Mouse (Mus musculus): ENCODE data around the gene Atxn7l1. TPM values are rescaled to one million over a fixed set of nuclear protein-coding genes. Genes with fewer than 3 reads are reported as not detected.

Atxn7l1 gene
- polyA plus RNA-seq, 1 experiment from 2014 or later, result 18.6 TPM

DNA sequence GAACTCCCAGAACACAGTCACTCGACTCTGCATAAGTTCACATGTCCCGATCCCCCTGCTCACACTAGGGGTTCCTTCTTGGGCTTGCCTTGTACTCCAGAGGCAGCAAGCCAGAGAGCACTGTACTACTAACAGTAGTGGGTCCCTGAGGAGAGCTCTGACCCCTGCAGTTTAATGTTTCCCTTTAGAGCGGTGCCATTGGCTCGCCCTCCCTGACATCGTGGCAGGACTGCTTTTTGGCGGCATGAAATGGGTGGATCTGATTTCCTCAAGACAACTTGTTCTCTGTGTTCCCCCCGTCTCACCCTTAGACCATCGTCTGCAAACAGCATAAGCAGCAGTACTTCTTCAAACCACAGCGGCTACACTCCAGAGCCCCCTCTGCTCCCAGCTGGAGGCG lies 210.9 kb downstream of the Atxn7l1 start:
- 0 out of 2 replicates have a peak, but pooled peaks cover 3% of the 10 kb centered on the region for H3K4me1 ChIP-seq (replicated peaks)
- peaks cover 15% of the 10 kb centered on the region for H3K36me3 ChIP-seq
- H3K27me3 ChIP-seq, result no peaks in the 10 kb centered on the region
- H3K4me3 ChIP-seq (replicated peaks), result no peak overlapping the region
- no peaks in the 10 kb centered on the region for H3K9me3 ChIP-seq
- ATAC-seq, result no peak
- H3K27ac ChIP-seq, result no peak overlapping the region
- H3K9ac ChIP-seq (replicated peaks), result no peak overlapping the region
- WGBS, result 95% methylated on average over 10 of the region's 10 CpGs
- no peak overlapping the region for H3K4me2 ChIP-seq (replicated peaks)

GRCm38 (mm10) chr12:33359209-33359608 lies 211.7 kb downstream of the Atxn7l1 start:
- H3K36me3 ChIP-seq, result peaks cover 15% of the 10 kb centered on the region
- no peaks in the 10 kb centered on the region for H3K9me3 ChIP-seq
- H3K4me3 ChIP-seq (replicated peaks), result no peak overlapping the region
- no peaks in the 10 kb centered on the region for H3K27me3 ChIP-seq
- H3K4me2 ChIP-seq (replicated peaks), result no peak overlapping the region
- no peak overlapping the region for H3K27ac ChIP-seq
- ATAC-seq, result no peak
- H3K4me1 ChIP-seq (replicated peaks), result 0 out of 2 replicates have a peak, but pooled peaks cover 3% of the 10 kb centered on the region
- WGBS, result 94% methylated on average over 7 of the region's 7 CpGs
- H3K9ac ChIP-seq (replicated peaks), result no peak overlapping the region

DNA sequence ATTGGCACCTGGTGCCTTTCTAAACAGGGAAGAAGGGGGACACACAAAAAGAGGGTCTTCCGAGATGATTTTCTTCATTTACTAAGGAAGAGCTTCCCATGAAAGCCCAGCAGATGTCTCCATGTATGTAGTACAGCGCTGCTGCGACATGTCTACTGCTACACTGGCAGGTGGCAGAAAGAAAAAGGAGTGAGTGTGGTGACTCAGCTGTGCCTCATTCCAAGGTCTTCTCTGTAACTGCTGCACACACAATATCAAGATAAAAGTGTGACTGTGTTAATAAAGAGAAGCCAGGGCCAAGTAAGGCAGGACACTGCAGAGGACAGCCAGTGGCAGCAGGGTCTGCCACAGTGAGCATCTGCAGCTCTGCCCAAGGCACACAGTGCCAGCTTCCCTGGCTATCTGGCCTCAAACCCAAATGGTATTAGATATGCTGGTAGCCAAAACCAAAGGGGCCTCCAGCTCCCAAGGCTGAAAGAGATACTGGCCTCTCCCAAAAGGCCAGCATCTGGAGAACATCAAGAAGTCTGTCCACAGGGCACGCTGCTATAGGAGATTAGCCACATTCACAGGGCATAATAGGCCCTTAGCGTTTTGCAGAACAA lies 212.5 kb downstream of the Atxn7l1 start:
- ATAC-seq, result no peak
- 89% methylated on average over 5 of the region's 5 CpGs for WGBS
- H3K36me3 ChIP-seq, result peaks cover 15% of the 10 kb centered on the region
- H3K9ac ChIP-seq (replicated peaks), result no peak overlapping the region
- no peaks in the 10 kb centered on the region for H3K9me3 ChIP-seq
- H3K4me3 ChIP-seq (replicated peaks), result no peak overlapping the region
- H3K4me2 ChIP-seq (replicated peaks), result no peak overlapping the region
- peak overlapping the region; percentile 19; the same call in 1 of the 2 replicates for H3K27ac ChIP-seq
- no peaks in the 10 kb centered on the region for H3K27me3 ChIP-seq
- H3K4me1 ChIP-seq (replicated peaks), result 0 out of 2 replicates have a peak, but pooled peaks cover 3% of the 10 kb centered on the region

GRCm38 (mm10) chr12:33360729-33361128 lies 213.2 kb downstream of the Atxn7l1 start:
- peaks cover 15% of the 10 kb centered on the region for H3K36me3 ChIP-seq
- H3K4me2 ChIP-seq (replicated peaks), result no peak overlapping the region
- ATAC-seq, result no peak
- no peak overlapping the region for H3K9ac ChIP-seq (replicated peaks)
- 0 out of 2 replicates have a peak, but pooled peaks cover 3% of the 10 kb centered on the region for H3K4me1 ChIP-seq (replicated peaks)
- no peak overlapping the region for H3K4me3 ChIP-seq (replicated peaks)
- no peaks in the 10 kb centered on the region for H3K9me3 ChIP-seq
- H3K27ac ChIP-seq, result no peak overlapping the region
- H3K27me3 ChIP-seq, result no peaks in the 10 kb centered on the region
- 73% methylated on average over 6 of the region's 6 CpGs for WGBS

DNA sequence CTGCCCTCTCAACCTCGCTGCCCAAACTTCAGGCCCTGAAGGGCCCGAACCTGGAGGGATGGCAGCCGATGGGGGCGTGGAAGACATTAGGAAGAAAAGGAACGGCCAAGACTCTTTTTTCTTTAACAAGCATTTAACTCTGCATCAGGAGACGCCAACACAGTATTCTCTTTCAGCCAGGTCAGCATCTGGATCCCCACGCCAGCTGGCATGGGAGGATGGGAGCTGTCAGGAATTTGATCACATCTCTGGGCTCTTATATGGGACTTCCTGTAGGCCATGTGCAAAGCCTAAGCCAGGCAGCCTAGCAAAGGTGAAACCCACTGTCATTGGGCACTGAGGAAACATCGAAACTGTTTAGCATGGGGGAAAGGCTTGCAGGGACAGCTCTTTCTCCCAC lies 217.0 kb downstream of the Atxn7l1 start:
- WGBS, result 91% methylated on average over 8 of the region's 8 CpGs

GRCm38 (mm10) chr12:33365133-33365532 lies 217.6 kb downstream of the Atxn7l1 start:
- no peak overlapping the region for H3K27ac ChIP-seq
- H3K9me3 ChIP-seq, result no peaks in the 10 kb centered on the region
- H3K4me1 ChIP-seq (replicated peaks), result 0 out of 2 replicates have a peak, but pooled peaks cover under 1% of the 10 kb centered on the region
- no peaks in the 10 kb centered on the region for H3K27me3 ChIP-seq
- WGBS, result 82% methylated on average over 8 of the region's 8 CpGs
- no peak overlapping the region for H3K4me2 ChIP-seq (replicated peaks)
- no peak overlapping the region for H3K4me3 ChIP-seq (replicated peaks)
- H3K9ac ChIP-seq (replicated peaks), result no peak overlapping the region
- ATAC-seq, result no peak
- H3K36me3 ChIP-seq, result peaks cover 20% of the 10 kb centered on the region

More for the DNA sequence above, 217.0 kb downstream of the Atxn7l1 start:
- Histone ChIP-seq H3K4me1 (replicated peaks) (0 out of 2 replicates have a peak, but pooled peaks cover 3% of the 10 kb centered on the region), H3K27me3 (no peaks in the 10 kb centered on the region), H3K4me3 (replicated peaks) (no peak overlapping the region), H3K9ac (replicated peaks) (no peak overlapping the region), H3K36me3 (peaks cover 26% of the 10 kb centered on the region), H3K4me2 (replicated peaks) (no peak overlapping the region), H3K9me3 (no peaks in the 10 kb centered on the region), H3K27ac (no peak overlapping the region)
- no peak for ATAC-seq

GRCm38 (mm10) chr12:33369555-33369954 lies 222.1 kb downstream of the Atxn7l1 start:
- Histone ChIP-seq H3K4me3 (replicated peaks) (no peak overlapping the region), H3K4me1 (replicated peaks) (no peaks in the 10 kb centered on the region), H3K9me3 (no peaks in the 10 kb centered on the region), H3K27me3 (no peaks in the 10 kb centered on the region), H3K36me3 (peaks cover 21% of the 10 kb centered on the region), H3K27ac (no peak overlapping the region), H3K4me2 (replicated peaks) (no peak overlapping the region), H3K9ac (replicated peaks) (no peak overlapping the region)
- WGBS, result 91% methylated on average over 3 of the region's 3 CpGs
- no peak for ATAC-seq

DNA sequence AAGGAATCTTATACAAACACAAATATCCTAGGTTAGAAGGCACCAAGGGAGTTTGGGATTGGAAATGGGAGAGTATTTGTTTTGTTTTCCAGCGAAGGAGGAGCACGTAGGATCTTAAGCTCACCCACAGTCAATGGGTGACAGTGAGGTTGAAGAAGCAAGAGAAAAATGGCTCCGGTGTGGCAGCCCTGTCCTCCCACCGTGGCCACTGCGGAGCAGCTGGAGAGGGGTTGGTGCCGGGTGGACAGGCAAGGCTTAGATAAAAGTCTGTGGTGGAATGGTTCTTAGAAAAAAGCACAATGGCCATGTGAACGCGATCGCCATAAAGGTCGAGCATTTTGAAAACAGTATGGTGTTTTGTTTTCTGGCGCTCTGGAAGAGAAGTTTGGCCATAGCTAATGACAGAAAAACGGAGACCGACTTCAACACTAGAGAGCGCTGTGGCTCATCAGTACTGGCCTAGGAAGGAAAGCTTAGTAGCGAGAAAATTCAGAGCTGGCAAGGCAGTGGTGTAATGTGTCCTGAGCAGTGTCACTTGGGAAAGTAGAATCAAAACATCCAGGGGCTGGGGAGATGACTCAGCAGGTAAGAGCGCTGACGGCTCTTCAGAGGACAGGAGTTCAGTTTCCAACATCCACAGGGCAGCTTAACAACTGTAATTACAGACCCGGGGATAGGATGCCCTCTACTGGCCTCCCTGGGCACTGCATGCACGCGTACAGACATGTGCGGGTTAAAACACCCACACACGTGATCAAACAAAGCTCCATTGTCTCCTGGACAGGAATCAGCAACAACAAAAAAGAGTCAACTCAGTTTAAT lies 232.3 kb downstream of the Atxn7l1 start:
- Histone ChIP-seq H3K36me3 (no peaks in the 10 kb centered on the region), H3K27me3 (no peaks in the 10 kb centered on the region), H3K4me1 (replicated peaks) (peaks cover 6% of the 10 kb centered on the region; the same call in 1 of the 2 replicates), H3K27ac (no peak overlapping the region), H3K9me3 (no peaks in the 10 kb centered on the region), H3K4me3 (replicated peaks) (no peak overlapping the region; the same call in 1 of the 2 replicates), H3K9ac (replicated peaks) (no peak overlapping the region), H3K4me2 (replicated peaks) (peak overlapping the region; percentile 40)
- WGBS, result 22% methylated on average over 22 of the region's 22 CpGs
- ATAC-seq, result peak; percentile 90

DNA sequence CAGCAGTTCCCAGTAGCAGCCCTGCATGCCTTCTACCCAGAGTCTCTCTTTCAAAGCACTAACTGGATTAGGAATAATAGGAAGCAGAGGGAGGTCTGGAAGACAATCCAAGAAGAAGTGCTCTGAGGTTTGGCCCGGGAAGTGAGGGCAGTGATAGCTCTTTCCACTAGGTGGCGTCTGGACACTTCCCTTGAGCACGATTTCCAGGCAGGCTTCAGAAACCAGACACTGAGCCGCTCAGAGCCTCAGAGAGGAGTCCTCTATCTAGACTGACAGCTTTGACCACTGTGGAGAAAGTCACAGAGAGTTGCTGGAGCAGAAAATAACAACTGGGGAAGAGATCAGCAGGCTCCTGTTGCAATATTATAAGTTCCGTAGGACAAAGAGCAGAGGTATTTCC lies 241.3 kb downstream of the Atxn7l1 start:
- WGBS, result 5% methylated on average over 5 of the region's 5 CpGs
- no peak overlapping the region for H3K27ac ChIP-seq
- H3K9ac ChIP-seq (replicated peaks), result no peak overlapping the region
- no peak overlapping the region for H3K4me2 ChIP-seq (replicated peaks)
- no peaks in the 10 kb centered on the region for H3K9me3 ChIP-seq
- H3K4me3 ChIP-seq (replicated peaks), result no peak overlapping the region
- H3K4me1 ChIP-seq (replicated peaks), result no peaks in the 10 kb centered on the region
- no peaks in the 10 kb centered on the region for H3K36me3 ChIP-seq
- no peaks in the 10 kb centered on the region for H3K27me3 ChIP-seq
- ATAC-seq, result peak; percentile 78

- H3K9ac ChIP-seq (replicated peaks), result no peak overlapping the region
- no peaks in the 10 kb centered on the region for H3K36me3 ChIP-seq
- H3K4me2 ChIP-seq (replicated peaks), result no peak overlapping the region
- 76% methylated on average over 2 of the region's 2 CpGs for WGBS
- H3K27me3 ChIP-seq, result no peaks in the 10 kb centered on the region
- H3K4me3 ChIP-seq (replicated peaks), result no peak overlapping the region
- peaks cover 12% of the 10 kb centered on the region for H3K4me1 ChIP-seq (replicated peaks)
- ATAC-seq, result no peak
- no peaks in the 10 kb centered on the region for H3K9me3 ChIP-seq
- H3K27ac ChIP-seq, result no peak overlapping the region
These were observed 243.5 kb downstream of the Atxn7l1 start for GRCm38 (mm10) chr12:33390844-33391560.

DNA sequence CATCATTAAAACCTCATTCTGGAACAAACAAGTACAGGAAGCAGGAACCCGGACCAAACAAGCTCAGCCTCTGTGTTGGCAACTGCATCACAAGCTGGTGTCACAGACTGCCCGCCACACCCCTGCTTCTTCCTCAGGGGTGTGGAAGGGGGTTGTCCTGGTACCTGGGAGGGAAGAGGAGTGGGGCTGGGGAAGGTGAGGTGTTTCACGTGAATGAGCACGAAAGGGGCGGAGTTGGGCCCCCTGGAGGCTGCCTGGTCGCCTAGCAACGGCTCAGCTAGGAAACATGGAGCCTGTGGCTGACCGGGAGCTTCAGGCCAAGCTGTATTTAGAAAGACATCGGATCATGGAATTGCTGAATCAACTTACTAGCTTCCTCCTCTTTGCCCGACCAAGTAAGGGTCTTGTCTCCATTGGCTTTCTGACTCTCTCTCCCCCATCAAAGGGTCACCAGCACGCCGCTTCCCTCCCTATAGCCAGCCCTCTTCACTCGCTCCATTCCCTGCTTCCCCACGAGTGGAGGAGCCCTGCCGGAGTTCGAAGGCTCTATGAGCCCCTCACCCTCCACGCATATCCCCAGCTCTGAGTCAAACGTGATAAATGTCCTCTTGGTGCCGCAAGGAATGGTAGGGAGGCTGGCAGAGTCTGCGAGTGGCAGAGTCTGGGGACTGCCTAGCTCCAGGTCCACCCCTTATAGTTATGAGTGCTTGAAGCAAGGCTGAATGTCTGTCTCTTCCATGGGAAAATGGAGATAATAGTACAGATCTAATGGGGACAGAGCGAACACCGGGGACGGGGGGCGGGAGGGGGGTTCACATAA lies 247.5 kb downstream of the Atxn7l1 start, which contains the start of gene Efcab10:
Gene Efcab10 (plus strand): TSS at position 51 of the 820 bp plus-strand sequence.
- Histone ChIP-seq H3K4me3 (replicated peaks) (peak within 1 kb of the TSS; percentile 41), H3K27me3 (no peaks in the 10 kb centered on the region), H3K9me3 (no peaks in the 10 kb centered on the region), H3K4me2 (replicated peaks) (peak within 1 kb of the TSS; percentile 60), H3K36me3 (no peaks in the 10 kb centered on the region), H3K27ac (peak within 1 kb of the TSS; percentile 75), H3K9ac (replicated peaks) (peak within 1 kb of the TSS; percentile 64), H3K4me1 (replicated peaks) (peaks cover 12% of the 10 kb centered on the region)
- peak; percentile 86 for ATAC-seq
- WGBS, result 8% methylated on average over 24 of the region's 24 CpGs
